Mouse (Mus musculus): ENCODE measurements around the gene Mrpl4. TPM values are rescaled to one million over a fixed set of nuclear protein-coding genes. Genes with fewer than 3 reads are reported as not detected.

Gene Mrpl4
- total and polyA plus RNA-seq, 3 experiments = 42.1 to 103 (median 94.8) TPM

- no peak overlapping the region for H3K9ac ChIP-seq (ENCODE audit: insufficient read depth, low read depth)
- H3K27me3 ChIP-seq (replicated peaks) = no peaks in the 10 kb centered on the region
- peaks cover 3% of the 10 kb centered on the region for H3K79me2 ChIP-seq (replicated peaks; ENCODE audit: control insufficient read depth, extremely low read depth, insufficient read depth, poor library complexity, severe bottlenecking)
- no peak overlapping the region for H3K27ac ChIP-seq (ENCODE audit: insufficient read depth, low read depth)
- no peak for DNase-seq (ENCODE audit: extremely low read depth)
- no peak overlapping the region for H3K4me3 ChIP-seq (replicated peaks in 1 of 3; ENCODE audit: low read depth in 2 of 3, low read length in 2 of 3, poor library complexity in 1 of 3)
- no peaks in the 10 kb centered on the region for H3K9me3 ChIP-seq (replicated peaks; ENCODE audit: low read length)
- TF ChIP-seq MYC (IDR thresholded peaks at IDR 0.05; ENCODE audit: low read depth, low read length) (no peak), MXI1 (IDR thresholded peaks at IDR 0.05; ENCODE audit: low read depth, low read length) (no peak), CHD2 (IDR thresholded peaks at IDR 0.05; ENCODE audit: low read length) (no peak), BHLHE40 (IDR thresholded peaks at IDR 0.05; ENCODE audit: low read depth, low read length) (no peak), ZKSCAN1 (IDR thresholded peaks at IDR 0.05; ENCODE audit: borderline replicate concordance, low read depth, low read length) (no peak), HCFC1 (IDR thresholded peaks at IDR 0.05; ENCODE audit: low read depth, low read length) (no peak), USF1 (IDR thresholded peaks at IDR 0.05; ENCODE audit: low read depth, low read length) (no peak), RCOR1 (conservative IDR thresholded peaks at IDR 0.05; ENCODE audit: low read depth, low read length) (no peak), ELF1 (IDR thresholded peaks at IDR 0.05; ENCODE audit: low read depth, low read length) (no peak), JUND (conservative IDR thresholded peaks at IDR 0.05; ENCODE audit: low read depth, low read length) (no peak), POLR2AphosphoS2 (IDR thresholded peaks at IDR 0.05; ENCODE audit: low read depth, low read length) (no peak), RAD21 (IDR thresholded peaks at IDR 0.05; ENCODE audit: low read depth, low read length) (no peak), NRF1 (IDR thresholded peaks at IDR 0.05; ENCODE audit: low read depth, low read length) (no peak), PAX5 (IDR thresholded peaks at IDR 0.05; ENCODE audit: low read length) (no peak), CHD1 (IDR thresholded peaks at IDR 0.05; ENCODE audit: low read depth, low read length) (no peak), MAFK (IDR thresholded peaks at IDR 0.05; ENCODE audit: insufficient replicate concordance, low read length) (no peak)
- peaks cover 0 to 12% of the 10 kb centered on the region in 2 experiments; a peak in 3 of 4 replicates for H3K4me1 ChIP-seq (ENCODE audit: control insufficient read depth in 1 of 2, insufficient read depth in 2 of 2)
- H3K36me3 ChIP-seq (replicated peaks in 1 of 2; ENCODE audit: control insufficient read depth in 1 of 2, insufficient read depth in 1 of 2, low read length in 1 of 2) = no peaks in the 10 kb centered on the region
- in situ Hi-C loops (cut with MboI; ENCODE audit: low pct_ligation_motif_present, low pct_unique_long_range_greater_than_20kb, low sequenced_read_pairs) = no loop called here
- dilution Hi-C loops (cut with MboI; ENCODE audit: extremely low pct_ligation_motif_present, extremely low pct_unique_long_range_greater_than_20kb, low sequenced_read_pairs) = no loop called here
- H3K4me2 ChIP-seq (ENCODE audit: insufficient read depth, low read depth, poor library complexity, severe bottlenecking) = no peak overlapping the region
Observed at GRCm38 (mm10) chr9:20956989-20957388, 45.5 kb upstream of the Mrpl4 start.

DNA sequence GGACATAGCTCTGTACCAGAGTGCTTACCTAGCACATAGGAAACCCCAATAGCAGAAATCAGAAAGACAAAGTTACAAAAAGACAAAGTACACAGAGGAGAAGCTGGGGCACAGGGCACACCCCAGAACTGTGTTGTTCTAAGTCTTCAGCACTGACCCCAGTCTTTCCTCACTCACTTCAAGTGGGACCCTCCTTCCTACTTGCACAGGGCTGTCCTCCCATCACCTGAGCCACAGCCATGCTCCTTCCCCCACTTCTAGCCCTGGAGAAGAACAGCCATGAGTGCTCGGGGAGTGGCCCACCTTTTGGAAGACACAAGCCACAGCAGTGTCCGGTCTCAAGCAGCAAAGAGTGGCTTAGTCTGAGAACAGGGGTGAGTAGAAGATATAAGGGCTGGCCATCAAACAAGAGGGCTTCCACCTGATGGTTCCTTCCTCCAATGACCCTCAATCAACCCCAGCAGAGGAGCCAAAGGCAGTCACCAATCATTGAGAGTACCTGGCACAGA is 43.1 kb upstream of the Mrpl4 start, which contains the start of gene Dnmt1:
Gene Dnmt1 (minus strand): TSS at position 459 of the 509 bp plus-strand sequence.
- no peaks in the 10 kb centered on the region for H3K36me3 ChIP-seq (replicated peaks in 1 of 2; ENCODE audit: control insufficient read depth in 1 of 2, insufficient read depth in 1 of 2, low read length in 1 of 2)
- TF ChIP-seq POLR2A (IDR thresholded peaks at IDR 0.05; ENCODE audit: low read depth, low read length) (no peak), ETS1 (conservative IDR thresholded peaks at IDR 0.05; ENCODE audit: low read depth, low read length) (no peak), IRF4 (IDR thresholded peaks at IDR 0.05; ENCODE audit: low read depth, low read length) (no peak), TBP (conservative IDR thresholded peaks at IDR 0.05; ENCODE audit: low read depth, low read length) (no peak), CTCF (conservative IDR thresholded peaks at IDR 0.05 in 1 of 2, IDR thresholded peaks at IDR 0.05 in 1 of 2; ENCODE audit: low read depth in 2 of 2, low read length in 2 of 2) (no peak), MAZ (IDR thresholded peaks at IDR 0.05; ENCODE audit: low read depth, low read length) (no peak), CHD2 (IDR thresholded peaks at IDR 0.05; ENCODE audit: low read length) (no peak), ZKSCAN1 (IDR thresholded peaks at IDR 0.05; ENCODE audit: borderline replicate concordance, low read depth, low read length) (no peak), JUND (conservative IDR thresholded peaks at IDR 0.05; ENCODE audit: low read depth, low read length) (no peak), HCFC1 (IDR thresholded peaks at IDR 0.05; ENCODE audit: low read depth, low read length) (no peak), TCF12 (IDR thresholded peaks at IDR 0.05; ENCODE audit: low read depth, low read length) (no peak), EP300 (IDR thresholded peaks at IDR 0.05; ENCODE audit: low read length) (no peak), PAX5 (IDR thresholded peaks at IDR 0.05; ENCODE audit: low read length) (no peak), SIN3A (IDR thresholded peaks at IDR 0.05; ENCODE audit: low read length) (no peak), NELFE (IDR thresholded peaks at IDR 0.05; ENCODE audit: low read depth, low read length) (no peak), RAD21 (IDR thresholded peaks at IDR 0.05; ENCODE audit: low read depth, low read length) (no peak)
- no peak within 1 kb of the TSS for H3K4me2 ChIP-seq (ENCODE audit: insufficient read depth, low read depth, poor library complexity, severe bottlenecking)
- in situ Hi-C loops (cut with MboI; ENCODE audit: low pct_ligation_motif_present, low pct_unique_long_range_greater_than_20kb, low sequenced_read_pairs) = no loop called here
- no peak within 1 kb of the TSS for H3K27ac ChIP-seq (ENCODE audit: insufficient read depth, low read depth)
- no peaks in the 10 kb centered on the region for H3K79me2 ChIP-seq (replicated peaks; ENCODE audit: control insufficient read depth, extremely low read depth, insufficient read depth, poor library complexity, severe bottlenecking)
- H3K4me3 ChIP-seq (replicated peaks in 1 of 3; ENCODE audit: low read depth in 2 of 3, low read length in 2 of 3, poor library complexity in 1 of 3) = no peak within 1 kb of the TSS
- no peak for DNase-seq (ENCODE audit: extremely low read depth)
- H3K27me3 ChIP-seq (replicated peaks) = no peaks in the 10 kb centered on the region
- H3K4me1 ChIP-seq (ENCODE audit: control insufficient read depth in 1 of 2, insufficient read depth in 2 of 2) = peaks cover 0 to 6% of the 10 kb centered on the region in 2 experiments; a peak in 3 of 4 replicates
- dilution Hi-C loops (cut with MboI; ENCODE audit: extremely low pct_ligation_motif_present, extremely low pct_unique_long_range_greater_than_20kb, low sequenced_read_pairs) = no loop called here
- H3K9me3 ChIP-seq (replicated peaks; ENCODE audit: low read length) = no peaks in the 10 kb centered on the region
- H3K9ac ChIP-seq (ENCODE audit: insufficient read depth, low read depth) = no peak within 1 kb of the TSS
